Mouse (Mus musculus): ENCODE results near the gene Fam57b.
A peak's percentile ranks its signal among the peaks of the same experiment; 100 is the strongest.

- TF ChIP-seq EP300 (IDR thresholded peaks at IDR 0.05): peak; percentile 47; the same call in 1 of the 2 replicates
- peak; percentile 29 for TF ChIP-seq CTCF (IDR thresholded peaks at IDR 0.05)
Observed at GRCm38 (mm10) chr7:126856741-126857420, 59.4 kb downstream of the Fam57b start.

Data from lung, postnatal 0 days (tissue).